Mouse (Mus musculus): Measurements from ENCODE around the gene Papln. TPM values are rescaled to one million over a fixed set of nuclear protein-coding genes. Genes with fewer than 3 reads are reported as not detected.

Papln gene
- polyA plus RNA-seq, 1 experiment from 2014 or later: 0.09 TPM

- Histone ChIP-seq H3K4me1 (ENCODE audit: control insufficient read depth, insufficient read depth, low read length) (no peaks in the 10 kb centered on the region), H3K9me3 (replicated peaks; ENCODE audit: control insufficient read depth, low read length) (no peaks in the 10 kb centered on the region), H3K36me3 (ENCODE audit: control insufficient read depth, insufficient read depth, low read length) (peaks cover 76% of the 10 kb centered on the region), H3K9ac (ENCODE audit: low read length) (no peak overlapping the region), H3K4me2 (ENCODE audit: low read length) (no peak overlapping the region), H3K4me3 (ENCODE audit: low read depth, low read length) (no peak overlapping the region), H3K27ac (ENCODE audit: low read depth, low read length) (no peak overlapping the region), H3K27me3 (replicated peaks; ENCODE audit: control insufficient read depth, insufficient read depth, low read length) (no peaks in the 10 kb centered on the region)
- no peak for DNase-seq (ENCODE audit: low spot score)
- 94% methylated on average over 10 of the region's 10 CpGs for WGBS
- no peak for ATAC-seq
These were observed 29.4 kb upstream of the Papln start for GRCm38 (mm10) chr12:83734047-83734446.

- no peaks in the 10 kb centered on the region for H3K9me3 ChIP-seq (replicated peaks; ENCODE audit: control insufficient read depth, low read length)
- H3K36me3 ChIP-seq (ENCODE audit: control insufficient read depth, insufficient read depth, low read length): peaks cover 54% of the 10 kb centered on the region
- WGBS: 87% methylated on average over 8 of the region's 8 CpGs
- H3K4me2 ChIP-seq (ENCODE audit: low read length): no peak overlapping the region
- H3K4me1 ChIP-seq (ENCODE audit: control insufficient read depth, insufficient read depth, low read length): no peaks in the 10 kb centered on the region
- DNase-seq (ENCODE audit: low spot score) (no peak), ATAC-seq (no peak)
- no peak overlapping the region for H3K9ac ChIP-seq (ENCODE audit: low read length)
- no peak overlapping the region for H3K27ac ChIP-seq (ENCODE audit: low read depth, low read length)
- no peak overlapping the region for H3K4me3 ChIP-seq (ENCODE audit: low read depth, low read length)
- no peaks in the 10 kb centered on the region for H3K27me3 ChIP-seq (replicated peaks; ENCODE audit: control insufficient read depth, insufficient read depth, low read length)
These were observed 27.2 kb upstream of the Papln start for GRCm38 (mm10) chr12:83736236-83736635.

DNA sequence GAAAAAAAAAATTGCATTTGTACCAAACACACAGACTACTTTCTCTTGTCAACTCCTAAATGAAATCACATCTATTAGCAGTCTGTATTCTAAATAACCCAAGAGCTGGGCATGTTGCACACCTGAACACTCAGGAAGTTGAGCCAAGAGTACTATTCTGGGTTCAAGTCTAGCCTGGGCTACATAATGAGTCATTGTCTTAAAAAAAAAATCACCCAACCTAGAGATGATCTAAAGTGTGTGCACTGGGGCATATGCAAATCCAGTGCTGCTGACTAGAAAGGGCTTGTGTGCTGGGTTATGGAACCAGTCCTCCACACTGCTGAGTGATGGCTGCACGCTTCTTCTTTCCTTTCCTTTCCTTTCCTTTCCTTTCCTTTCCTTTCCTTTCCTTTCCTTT, 24.8 kb upstream of the Papln start:
- peaks cover 32% of the 10 kb centered on the region for H3K36me3 ChIP-seq (ENCODE audit: control insufficient read depth, insufficient read depth, low read length)
- DNase-seq (ENCODE audit: low spot score): no peak

DNA sequence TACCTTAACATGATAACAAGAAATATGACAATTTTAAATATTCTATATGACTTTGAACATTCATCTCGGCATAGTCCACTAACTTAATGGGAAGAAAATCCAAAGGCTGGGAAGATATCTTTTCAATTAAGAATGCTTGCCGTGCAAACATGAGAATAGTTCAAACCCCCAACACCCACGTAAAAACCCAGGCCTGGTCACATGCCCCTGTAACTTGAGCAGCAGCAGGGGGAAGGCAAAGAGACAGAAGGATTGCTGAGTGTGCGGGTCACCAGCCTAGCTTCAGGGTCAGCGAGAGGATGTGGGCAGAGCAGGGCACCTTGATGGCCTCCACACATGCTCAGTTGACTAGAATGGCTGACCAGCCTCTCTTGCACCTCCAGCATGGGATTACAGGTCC, 21.7 kb upstream of the Papln start:
- H3K27ac ChIP-seq (ENCODE audit: low read depth, low read length): no peak overlapping the region
- no peak overlapping the region for H3K4me3 ChIP-seq (ENCODE audit: low read depth, low read length)
- H3K9me3 ChIP-seq (replicated peaks; ENCODE audit: control insufficient read depth, low read length): no peaks in the 10 kb centered on the region
- DNase-seq (ENCODE audit: low spot score) (no peak), ATAC-seq (no peak)
- H3K27me3 ChIP-seq (replicated peaks; ENCODE audit: control insufficient read depth, insufficient read depth, low read length): no peaks in the 10 kb centered on the region
- H3K36me3 ChIP-seq (ENCODE audit: control insufficient read depth, insufficient read depth, low read length): peaks cover 3% of the 10 kb centered on the region; the same call in 1 of the 2 replicates
- WGBS: 81% methylated on average over 5 of the region's 5 CpGs
- H3K4me1 ChIP-seq (ENCODE audit: control insufficient read depth, insufficient read depth, low read length): no peaks in the 10 kb centered on the region
- no peak overlapping the region for H3K9ac ChIP-seq (ENCODE audit: low read length)
- no peak overlapping the region for H3K4me2 ChIP-seq (ENCODE audit: low read length)

More for the DNA sequence above, 24.8 kb upstream of the Papln start:
- no peak overlapping the region for H3K9ac ChIP-seq (ENCODE audit: low read length)
- no peak overlapping the region for H3K27ac ChIP-seq (ENCODE audit: low read depth, low read length)
- no peaks in the 10 kb centered on the region for H3K9me3 ChIP-seq (replicated peaks; ENCODE audit: control insufficient read depth, low read length)
- no peaks in the 10 kb centered on the region for H3K4me1 ChIP-seq (ENCODE audit: control insufficient read depth, insufficient read depth, low read length)
- WGBS: 91% methylated on average over 1 of the region's 1 CpGs
- ATAC-seq: no peak
- H3K4me2 ChIP-seq (ENCODE audit: low read length): no peak overlapping the region
- H3K27me3 ChIP-seq (replicated peaks; ENCODE audit: control insufficient read depth, insufficient read depth, low read length): no peaks in the 10 kb centered on the region
- no peak overlapping the region for H3K4me3 ChIP-seq (ENCODE audit: low read depth, low read length)

DNA sequence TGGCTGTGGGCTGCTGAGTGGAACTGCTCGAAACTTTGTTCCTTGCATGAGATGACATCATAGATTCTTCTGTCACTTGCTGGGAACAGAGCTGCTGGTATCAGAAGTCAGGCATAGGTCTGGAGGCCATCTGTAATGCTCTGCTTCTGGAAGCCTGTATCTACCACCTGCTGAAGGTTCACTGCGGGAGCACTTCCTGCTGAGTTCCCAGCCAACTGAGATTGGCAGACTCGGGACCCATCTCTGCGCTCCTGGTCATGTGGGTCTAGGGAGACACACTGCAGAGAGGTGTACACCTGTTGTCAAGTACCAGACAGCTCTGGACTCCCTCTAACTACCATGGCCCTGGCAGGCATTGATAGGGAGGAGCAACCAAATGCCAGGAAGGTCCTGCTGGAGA, 20.6 kb upstream of the Papln start:
- Histone ChIP-seq H3K9ac (ENCODE audit: low read length) (no peak overlapping the region), H3K9me3 (replicated peaks; ENCODE audit: control insufficient read depth, low read length) (no peaks in the 10 kb centered on the region), H3K4me3 (ENCODE audit: low read depth, low read length) (no peak overlapping the region), H3K4me2 (ENCODE audit: low read length) (no peak overlapping the region), H3K27me3 (replicated peaks; ENCODE audit: control insufficient read depth, insufficient read depth, low read length) (no peaks in the 10 kb centered on the region), H3K27ac (ENCODE audit: low read depth, low read length) (no peak overlapping the region), H3K4me1 (ENCODE audit: control insufficient read depth, insufficient read depth, low read length) (no peaks in the 10 kb centered on the region), H3K36me3 (ENCODE audit: control insufficient read depth, insufficient read depth, low read length) (no peaks in the 10 kb centered on the region; the same call in 1 of the 2 replicates)
- WGBS: 83% methylated on average over 4 of the region's 4 CpGs
- DNase-seq (ENCODE audit: low spot score) (no peak), ATAC-seq (no peak)

DNA sequence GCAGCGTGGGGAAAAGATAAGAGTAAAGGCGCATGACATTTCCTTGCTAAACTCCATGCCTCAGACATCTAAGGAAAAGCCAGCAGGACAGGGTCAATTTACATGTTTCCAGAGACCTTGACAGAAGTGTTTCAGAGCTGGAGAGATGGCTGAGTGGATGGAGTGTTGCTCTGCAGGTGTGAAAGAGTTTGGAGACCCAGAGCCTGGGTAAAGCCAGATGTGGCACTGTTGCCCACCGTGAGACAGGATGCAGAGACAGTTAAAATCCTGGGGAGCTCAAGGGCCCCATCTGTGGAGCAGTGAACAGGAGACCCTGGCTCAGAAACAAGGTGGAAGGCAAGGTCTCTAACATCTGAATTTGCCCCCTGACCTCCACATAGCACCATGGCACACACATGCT, 19.7 kb upstream of the Papln start:
- H3K4me2 ChIP-seq (ENCODE audit: low read length): no peak overlapping the region
- no peaks in the 10 kb centered on the region for H3K27me3 ChIP-seq (replicated peaks; ENCODE audit: control insufficient read depth, insufficient read depth, low read length)
- H3K4me1 ChIP-seq (ENCODE audit: control insufficient read depth, insufficient read depth, low read length): no peaks in the 10 kb centered on the region
- no peak overlapping the region for H3K9ac ChIP-seq (ENCODE audit: low read length)
- H3K27ac ChIP-seq (ENCODE audit: low read depth, low read length): no peak overlapping the region
- ATAC-seq (no peak), DNase-seq (ENCODE audit: low spot score) (no peak)
- H3K36me3 ChIP-seq (ENCODE audit: control insufficient read depth, insufficient read depth, low read length): no peaks in the 10 kb centered on the region; the same call in 1 of the 2 replicates
- 86% methylated on average over 3 of the region's 3 CpGs for WGBS
- H3K9me3 ChIP-seq (replicated peaks; ENCODE audit: control insufficient read depth, low read length): no peaks in the 10 kb centered on the region
- H3K4me3 ChIP-seq (ENCODE audit: low read depth, low read length): no peak overlapping the region

GRCm38 (mm10) chr12:83749186-83749585, 14.2 kb upstream of the Papln start:
- WGBS: 29% methylated on average over 1 of the region's 1 CpGs
- Histone ChIP-seq H3K27me3 (replicated peaks; ENCODE audit: control insufficient read depth, insufficient read depth, low read length) (no peaks in the 10 kb centered on the region), H3K9ac (ENCODE audit: low read length) (no peak overlapping the region), H3K4me2 (ENCODE audit: low read length) (no peak overlapping the region), H3K4me1 (ENCODE audit: control insufficient read depth, insufficient read depth, low read length) (no peaks in the 10 kb centered on the region), H3K4me3 (ENCODE audit: low read depth, low read length) (no peak overlapping the region), H3K9me3 (replicated peaks; ENCODE audit: control insufficient read depth, low read length) (no peaks in the 10 kb centered on the region), H3K36me3 (ENCODE audit: control insufficient read depth, insufficient read depth, low read length) (no peaks in the 10 kb centered on the region), H3K27ac (ENCODE audit: low read depth, low read length) (no peak overlapping the region)
- no peak for DNase-seq (ENCODE audit: low spot score)
- no peak for ATAC-seq

DNA sequence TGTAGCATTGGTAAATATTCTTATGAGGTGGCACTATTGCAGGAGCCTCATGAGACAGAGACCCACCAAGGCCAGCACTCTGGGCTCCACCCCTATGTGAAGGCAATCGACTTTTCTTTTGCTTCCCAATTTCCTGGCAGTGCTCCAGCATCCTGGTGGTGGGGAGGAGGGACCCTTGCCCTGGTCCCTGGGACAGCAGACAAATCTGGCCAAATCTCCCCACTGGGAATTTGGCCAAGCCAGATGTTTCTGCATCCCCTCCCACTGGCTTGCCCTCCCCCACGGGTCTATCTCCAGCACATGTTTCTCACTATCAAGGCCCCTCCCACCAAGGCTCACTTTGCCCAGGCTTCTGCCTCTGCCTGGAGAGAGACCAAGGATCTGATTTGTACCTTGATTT, 10.9 kb upstream of the Papln start:
- no peaks in the 10 kb centered on the region for H3K9me3 ChIP-seq (replicated peaks; ENCODE audit: control insufficient read depth, low read length)
- no peak for DNase-seq (ENCODE audit: low spot score)
- H3K27me3 ChIP-seq (replicated peaks; ENCODE audit: control insufficient read depth, insufficient read depth, low read length): no peaks in the 10 kb centered on the region
- ATAC-seq: no peak
- H3K36me3 ChIP-seq (ENCODE audit: control insufficient read depth, insufficient read depth, low read length): no peaks in the 10 kb centered on the region
- H3K9ac ChIP-seq (ENCODE audit: low read length): no peak overlapping the region
- H3K4me2 ChIP-seq (ENCODE audit: low read length): no peak overlapping the region
- no peak overlapping the region for H3K4me3 ChIP-seq (ENCODE audit: low read depth, low read length)
- H3K27ac ChIP-seq (ENCODE audit: low read depth, low read length): no peak overlapping the region
- no peaks in the 10 kb centered on the region for H3K4me1 ChIP-seq (ENCODE audit: control insufficient read depth, insufficient read depth, low read length)
- WGBS: 53% methylated on average over 2 of the region's 2 CpGs

- no peak for ATAC-seq
- 67% methylated on average over 10 of the region's 10 CpGs for WGBS
- Histone ChIP-seq H3K27ac (ENCODE audit: low read depth, low read length) (no peak overlapping the region), H3K4me3 (ENCODE audit: low read depth, low read length) (no peak overlapping the region), H3K36me3 (ENCODE audit: control insufficient read depth, insufficient read depth, low read length) (no peaks in the 10 kb centered on the region), H3K9ac (ENCODE audit: low read length) (no peak overlapping the region), H3K4me2 (ENCODE audit: low read length) (no peak overlapping the region), H3K9me3 (replicated peaks; ENCODE audit: control insufficient read depth, low read length) (no peaks in the 10 kb centered on the region), H3K4me1 (ENCODE audit: control insufficient read depth, insufficient read depth, low read length) (peaks cover 8% of the 10 kb centered on the region), H3K27me3 (replicated peaks; ENCODE audit: control insufficient read depth, insufficient read depth, low read length) (no peaks in the 10 kb centered on the region)
- DNase-seq (ENCODE audit: low spot score): no peak
These were observed 4.7 kb upstream of the Papln start for GRCm38 (mm10) chr12:83758735-83759134.
